Mouse (Mus musculus): Measurements from ENCODE around the gene Nav2.

Nav2 gene

DNA sequence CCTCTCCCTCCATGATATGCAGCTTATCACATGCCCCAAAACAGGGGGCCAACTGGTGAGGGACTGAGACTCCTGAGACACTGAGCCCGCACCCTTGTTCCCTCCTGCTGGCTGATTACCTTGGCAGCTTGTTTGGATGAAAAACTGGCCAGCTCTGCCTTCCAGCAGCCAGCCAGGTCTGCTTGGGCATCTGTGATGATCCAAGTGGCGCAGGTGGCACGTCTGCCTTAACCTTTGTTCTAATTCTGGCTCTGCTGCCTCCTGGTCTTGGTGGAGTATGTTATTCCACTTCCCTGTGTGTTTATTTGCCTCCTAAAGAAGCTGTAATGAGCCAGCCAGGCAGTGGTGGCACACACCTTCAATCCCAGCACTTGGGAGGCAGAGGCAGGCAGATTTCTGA, 296.3 kb downstream of the Nav2 start:
- CTCF ChIA-PET, result no interaction called here

DNA sequence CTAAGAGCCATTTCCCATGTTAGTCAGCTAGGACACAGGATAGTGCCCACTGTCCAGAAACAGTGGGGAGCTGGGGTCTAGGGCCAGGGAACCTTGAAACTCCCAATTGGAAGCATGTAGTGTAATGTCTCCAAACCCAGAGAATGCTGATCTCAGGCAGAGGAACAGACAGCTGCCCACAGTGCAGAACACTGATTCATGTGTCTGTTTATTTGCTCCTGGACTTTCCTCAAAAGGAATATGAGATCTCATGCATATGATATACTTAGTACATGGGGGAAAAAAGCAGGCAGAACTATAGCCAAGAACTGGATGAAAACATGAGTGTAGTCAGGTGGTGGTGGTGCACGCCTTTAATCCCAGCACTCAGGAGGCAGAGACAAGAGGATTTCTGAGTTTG, 297.0 kb downstream of the Nav2 start:
- CTCF ChIA-PET, result no interaction called here

DNA sequence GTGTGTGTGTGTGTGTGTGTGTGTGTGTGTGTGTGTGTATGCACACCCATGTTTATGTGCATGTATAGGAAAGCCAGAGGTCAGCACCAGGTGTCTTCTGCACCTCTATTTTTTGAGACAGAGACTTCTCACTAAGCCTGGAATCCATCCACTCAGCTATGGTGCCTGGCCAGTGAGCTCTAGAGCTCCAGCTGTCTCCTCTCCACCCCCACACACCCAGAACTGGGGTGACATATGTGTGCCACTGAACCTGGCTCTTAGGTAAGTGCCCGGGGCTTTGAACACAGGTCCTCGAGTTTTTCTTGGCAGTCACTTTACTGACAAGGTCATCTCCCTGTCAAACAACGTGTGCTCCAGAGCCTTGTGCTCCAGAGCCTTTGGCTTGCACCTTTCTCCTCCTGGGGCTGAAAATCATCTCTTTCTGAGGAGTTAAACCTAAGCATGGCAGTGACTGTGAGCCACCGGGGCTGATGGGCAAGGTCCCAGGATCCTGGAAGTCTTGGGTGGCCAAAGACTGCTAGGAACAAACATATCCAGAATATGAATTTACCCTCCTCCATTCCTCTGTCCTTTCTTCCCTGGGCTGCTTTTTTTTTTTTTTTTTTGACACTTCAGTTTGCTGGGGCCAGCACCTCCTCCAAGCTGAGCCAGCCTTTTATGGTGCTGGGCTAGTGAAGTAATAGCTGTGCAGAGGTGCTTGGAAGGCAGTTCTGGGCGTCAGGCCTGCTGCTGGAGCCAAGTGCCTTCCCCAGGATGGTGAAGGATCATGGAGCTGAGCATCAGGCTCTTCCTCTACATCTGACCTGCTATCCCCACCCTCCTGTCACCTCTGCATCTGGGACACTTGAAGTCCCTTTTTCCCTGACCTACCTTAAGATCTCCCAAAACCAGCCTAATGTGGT, 298.5 kb downstream of the Nav2 start:
- CTCF ChIA-PET, result interaction anchor here (0.7 kb wide), 1 partner anchor 101 kb away, joined by 5 read pairs; no protein-coding TSS in a partner anchor

DNA sequence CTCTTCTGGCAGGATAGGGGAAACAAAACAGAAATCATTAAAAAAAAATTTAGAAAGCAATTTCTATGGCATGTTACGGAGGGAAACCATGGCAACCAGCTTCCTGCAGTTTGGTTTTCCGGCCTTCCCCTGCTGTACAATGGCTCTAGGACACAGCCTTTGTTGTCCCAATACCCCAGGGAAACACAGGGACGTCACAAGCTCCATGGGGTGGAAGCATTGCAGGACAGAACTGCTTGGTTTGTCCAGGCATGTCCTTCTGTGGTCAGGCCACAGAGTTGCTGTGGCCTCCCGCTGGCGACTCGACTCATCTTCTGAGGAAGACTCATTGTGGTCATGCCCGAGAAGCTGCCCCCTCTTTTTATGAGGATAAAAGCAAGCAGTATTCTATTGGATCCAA, 301.0 kb downstream of the Nav2 start:
- CTCF ChIA-PET, result no interaction called here

- CTCF ChIA-PET, result no interaction called here
Measured at GRCm38 (mm10) chr7:49210721-49211120, 302.2 kb downstream of the Nav2 start.

- CTCF ChIA-PET, result no interaction called here
Measured at GRCm38 (mm10) chr7:49213011-49213410, 304.5 kb downstream of the Nav2 start.

DNA sequence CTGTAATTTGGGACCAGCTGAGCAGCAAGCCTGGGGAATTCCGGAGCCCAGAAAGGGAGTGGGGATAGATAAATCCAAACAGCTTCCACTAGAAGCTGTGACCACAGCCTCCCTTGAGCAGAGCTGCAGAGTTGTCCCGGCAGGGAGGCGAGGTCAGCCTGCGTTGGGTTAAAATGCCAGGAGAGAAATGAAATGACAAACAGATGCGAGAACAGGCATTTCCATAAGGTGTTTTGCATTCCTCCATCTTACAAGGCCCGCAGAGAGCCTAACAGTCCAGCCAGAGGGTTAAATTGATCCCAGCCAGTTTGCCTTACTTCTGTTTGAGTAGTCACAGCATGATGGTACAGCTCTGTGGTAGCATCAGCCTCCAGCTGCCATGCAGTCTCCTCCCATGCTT, 309.3 kb downstream of the Nav2 start:
- CTCF ChIA-PET, result no interaction called here

GRCm38 (mm10) chr7:49225741-49226140, 317.2 kb downstream of the Nav2 start:
- CTCF ChIA-PET, result no interaction called here

GRCm38 (mm10) chr7:49232969-49233368, 324.5 kb downstream of the Nav2 start:
- CTCF ChIA-PET, result no interaction called here

- CTCF ChIA-PET, result no interaction called here
Measured at GRCm38 (mm10) chr7:49234288-49234687, 325.8 kb downstream of the Nav2 start.

DNA sequence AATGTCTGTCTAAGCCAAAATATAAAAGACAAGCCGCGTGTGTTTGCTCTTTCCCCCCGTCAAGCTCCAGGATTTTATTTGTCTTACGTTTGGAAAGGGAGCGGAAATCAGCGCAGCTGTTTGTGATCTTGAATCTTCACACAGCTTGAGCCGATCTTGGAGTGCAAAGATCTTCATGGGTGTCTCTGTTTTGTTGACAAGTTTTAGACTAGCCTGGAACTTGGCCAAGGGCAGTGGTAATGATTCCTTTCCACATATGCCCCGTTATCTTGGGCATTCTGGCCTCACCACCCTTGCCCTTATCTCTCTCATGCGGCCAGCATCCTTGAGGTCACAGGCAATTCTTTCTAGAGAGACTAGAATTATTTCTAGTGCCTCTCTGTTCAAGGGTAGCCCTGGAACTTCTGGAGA, 326.8 kb downstream of the Nav2 start:
- CTCF ChIA-PET, result no interaction called here

DNA sequence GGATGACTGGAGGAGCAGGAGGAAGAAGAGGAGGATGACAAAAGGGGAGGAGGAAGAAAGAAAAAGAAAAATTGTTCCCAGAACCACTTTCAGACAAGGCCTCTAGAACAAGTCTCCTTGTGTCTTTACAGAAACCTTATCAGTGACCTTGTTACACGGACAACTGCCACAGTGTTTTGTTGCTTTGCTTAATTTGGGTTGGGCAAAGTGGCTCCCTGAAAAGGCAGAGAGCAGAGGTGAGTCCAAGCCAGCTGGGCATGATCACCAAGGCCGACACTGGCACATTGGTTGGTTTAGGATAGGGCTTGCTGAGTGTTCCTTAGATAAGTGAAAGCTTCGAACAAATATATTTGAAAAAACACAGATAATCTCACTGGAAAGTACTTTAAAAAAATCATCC, 327.3 kb downstream of the Nav2 start:
- CTCF ChIA-PET, result no interaction called here

DNA sequence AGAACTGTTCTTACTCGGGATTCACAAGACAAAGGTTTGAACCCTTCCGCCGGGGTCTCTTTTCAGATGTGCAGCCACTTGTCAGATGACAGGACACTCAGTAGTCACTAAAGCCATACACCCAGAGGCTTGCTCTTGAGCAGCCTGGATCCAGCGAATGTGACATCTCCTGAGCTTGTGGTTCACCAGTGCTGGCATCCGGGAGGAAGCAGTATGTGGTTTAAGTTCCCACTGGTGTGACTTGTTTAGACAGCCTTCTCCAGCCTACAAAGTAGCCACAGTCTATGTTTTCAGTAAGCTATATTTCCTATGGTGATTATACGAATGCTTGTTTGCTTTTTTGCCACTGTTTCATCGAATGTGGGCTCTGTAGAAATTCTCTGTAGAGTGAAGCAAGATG, 331.9 kb downstream of the Nav2 start:
- CTCF ChIA-PET, result no interaction called here

DNA sequence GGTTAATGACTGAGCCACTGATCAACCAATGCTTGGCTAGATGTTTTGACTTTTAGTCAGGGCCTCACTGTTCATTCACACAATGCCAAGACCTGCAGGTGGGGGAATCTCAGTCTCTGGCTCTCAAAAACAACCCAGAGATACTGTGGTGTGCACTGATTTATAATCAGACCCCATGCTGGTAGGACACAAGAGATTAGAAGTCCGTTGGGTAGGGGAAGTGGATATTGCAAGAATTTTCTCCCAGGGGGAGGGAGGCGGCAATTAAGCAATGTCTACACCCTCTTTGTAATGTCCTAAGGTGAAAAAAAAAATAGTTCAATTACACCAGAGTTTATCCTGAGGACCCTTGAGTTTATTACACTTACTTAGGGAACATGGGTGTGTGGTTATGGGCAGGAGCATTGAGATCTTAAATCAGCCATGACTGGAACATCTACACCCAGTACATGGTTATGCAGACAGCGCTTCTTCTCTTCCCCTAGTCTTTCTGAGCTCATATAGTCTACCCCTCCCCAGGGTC, 332.8 kb downstream of the Nav2 start:
- CTCF ChIA-PET, result no interaction called here

DNA sequence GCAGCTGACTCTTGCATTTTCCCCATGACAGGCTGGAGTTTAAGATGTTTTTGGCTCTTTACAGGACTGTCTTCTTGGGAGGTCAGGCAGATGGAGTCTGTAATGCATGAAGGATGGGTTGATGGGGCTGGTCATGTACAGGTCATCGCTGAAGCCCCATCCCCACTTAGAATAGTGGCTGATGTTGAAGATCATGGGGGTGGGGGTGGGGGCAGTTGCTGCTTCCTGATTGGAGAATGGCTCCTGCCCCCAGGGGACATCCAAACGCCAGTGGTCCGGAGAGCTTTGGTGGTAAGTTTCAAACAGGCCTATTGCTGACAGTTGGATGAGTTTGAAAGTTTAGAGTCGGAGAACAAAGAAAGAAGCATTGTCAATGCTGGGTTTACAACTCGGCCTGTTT, 333.7 kb downstream of the Nav2 start:
- CTCF ChIA-PET, result interaction anchor here (0.6 kb wide), 1 partner anchor 26 kb away, joined by 6 read pairs; no protein-coding TSS in a partner anchor

DNA sequence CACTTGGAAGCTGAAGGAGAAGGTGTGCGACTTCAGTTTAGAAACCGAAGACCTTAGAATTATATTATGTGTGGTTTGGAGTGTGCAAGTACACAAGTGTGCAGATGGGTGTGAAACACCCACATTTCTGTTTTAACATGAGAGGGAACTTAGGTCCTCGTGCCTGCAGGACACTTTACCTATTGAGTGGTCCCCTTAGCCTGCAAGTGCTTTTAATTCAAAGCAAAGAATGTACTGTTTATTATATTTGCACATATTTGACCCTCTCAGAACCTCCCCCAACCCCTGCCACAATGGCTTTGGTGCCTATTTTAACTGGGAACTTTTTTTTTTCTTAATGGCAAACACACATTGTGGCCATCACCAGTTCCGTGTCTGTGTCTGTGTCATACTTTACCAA, 334.6 kb downstream of the Nav2 start:
- CTCF ChIA-PET, result no interaction called here

DNA sequence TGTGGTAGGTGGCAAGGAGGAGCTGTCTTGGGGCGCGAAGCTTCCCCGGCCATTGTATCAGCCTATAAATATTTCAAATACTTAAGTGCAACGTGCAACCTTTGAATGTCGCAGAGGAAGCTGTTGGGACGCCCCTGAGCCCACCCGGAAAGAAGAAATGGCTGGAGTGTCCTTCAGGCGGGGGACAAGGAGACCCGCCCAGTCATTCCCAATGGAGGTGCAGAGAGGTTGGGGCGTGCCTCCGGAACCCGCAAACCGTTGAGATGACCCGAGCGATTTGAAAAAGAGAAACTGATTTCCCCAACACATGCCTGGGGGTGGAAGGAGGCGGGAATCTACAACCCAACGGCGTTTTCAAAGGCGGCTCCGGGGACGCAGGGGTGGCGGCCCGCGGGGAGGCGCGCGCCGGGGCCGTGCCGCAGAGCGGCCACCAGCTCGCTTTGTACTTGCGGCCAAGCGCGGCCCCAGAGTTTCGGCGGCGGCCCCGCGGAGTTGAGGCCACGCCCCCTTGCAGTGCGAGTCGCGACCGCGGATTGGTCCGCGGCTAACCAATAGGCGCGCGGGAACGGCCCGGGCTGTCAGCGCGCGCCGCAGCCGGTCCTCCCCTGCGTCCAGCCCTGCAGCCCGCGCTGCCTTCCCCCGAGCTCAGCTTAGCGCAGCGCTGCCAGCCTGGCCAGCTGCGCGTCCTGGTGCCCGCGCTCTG, 337.2 kb downstream of the Nav2 start:
- CTCF ChIA-PET, result no interaction called here

DNA sequence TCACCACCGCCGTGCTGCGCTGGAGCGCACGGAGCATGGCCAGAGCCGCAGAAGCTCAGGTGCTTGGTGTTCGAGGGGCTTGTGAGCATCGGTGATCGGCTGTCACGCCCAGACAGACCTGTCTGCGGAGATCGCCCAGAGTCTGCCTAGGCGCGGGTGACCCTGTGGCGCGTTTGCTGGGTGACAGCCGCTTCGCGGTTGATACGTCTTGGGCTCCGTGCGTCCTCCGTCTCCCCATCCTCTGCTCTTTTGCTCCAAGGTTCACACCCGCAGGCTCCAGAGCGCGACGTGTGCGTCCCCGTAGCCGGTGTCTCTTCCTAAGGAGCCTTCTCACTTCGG, 337.7 kb downstream of the Nav2 start:
- CTCF ChIA-PET, result no interaction called here

DNA sequence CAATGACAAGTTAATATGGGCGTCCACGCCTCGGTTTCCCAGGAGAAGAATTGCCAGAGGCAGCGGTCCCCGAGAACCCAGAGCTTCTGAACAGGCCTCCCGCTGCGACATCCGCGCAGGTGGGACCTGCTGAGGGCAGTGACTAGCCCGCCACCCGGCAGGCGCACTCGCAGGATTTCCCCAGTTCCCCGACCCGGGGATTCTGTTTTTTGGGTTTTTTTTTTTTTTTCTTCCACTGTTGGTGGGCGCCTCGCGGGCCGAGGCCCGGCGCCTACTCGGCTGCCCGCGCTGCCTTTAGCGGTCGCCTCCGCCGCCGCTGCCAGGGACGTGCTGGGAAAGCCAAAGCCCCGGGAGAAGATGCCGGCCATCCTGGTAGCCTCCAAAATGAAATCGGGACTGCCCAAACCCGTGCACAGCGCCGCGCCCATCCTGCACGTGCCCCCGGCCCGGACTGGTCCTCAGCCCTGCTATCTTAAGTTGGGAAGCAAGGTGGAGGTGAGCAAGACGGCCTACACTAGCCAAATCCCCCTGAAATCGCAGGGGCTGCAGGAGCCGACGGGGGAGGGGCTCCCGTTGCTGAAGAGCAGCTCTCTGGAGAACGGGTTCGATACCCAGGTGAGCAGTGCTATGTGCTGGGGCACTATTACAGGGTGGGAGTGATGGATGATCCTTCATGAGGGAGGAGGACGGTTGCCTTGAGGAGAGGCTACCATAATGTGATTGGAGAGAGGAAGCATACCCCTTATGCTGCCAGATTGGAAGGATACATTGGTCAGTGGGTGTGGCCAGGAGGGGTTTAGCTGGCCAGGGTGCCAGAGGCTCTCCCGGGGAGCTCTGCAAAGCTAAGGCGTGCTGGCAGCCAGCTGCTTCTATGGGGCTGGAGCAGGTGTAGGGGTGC, 338.3 kb downstream of the Nav2 start:
- CTCF ChIA-PET, result no interaction called here

- CTCF ChIA-PET, result no interaction called here
Measured at GRCm38 (mm10) chr7:49247744-49248331, 339.3 kb downstream of the Nav2 start.

- CTCF ChIA-PET, result no interaction called here
Measured at GRCm38 (mm10) chr7:49248333-49249086, 340.0 kb downstream of the Nav2 start.

Measured in spleen, embryonic (tissue).